Mouse (Mus musculus) myocyte (in vitro differentiated cells): ENCODE results near the gene Olfr519. TPM values are rescaled to one million over a fixed set of nuclear protein-coding genes. Genes with fewer than 3 reads are reported as not detected.

ENCODE experiments used
- H3K27me3 ChIP-seq: one replicate; pipeline ENCODE4 v1.6.1; 2011; ENCODE audit not compliant: control insufficient read depth, insufficient read depth, insufficient read length
- H3K36me3 ChIP-seq: one replicate; pipeline ENCODE4 v1.6.1; 2011; ENCODE audit not compliant: control insufficient read depth, insufficient read depth
- H3K4me2 ChIP-seq: one replicate; pipeline ENCODE4 v1.6.1; 2011; ENCODE audit warnings: low read depth, control low read depth
- H3K4me3 ChIP-seq: one replicate; pipeline ENCODE4 v1.5.1; 2011; ENCODE audit warnings: mild to moderate bottlenecking, control low read depth, moderate library complexity
- H3K79me2 ChIP-seq: one replicate; pipeline ENCODE4 v1.6.1; 2011; ENCODE audit not compliant: control insufficient read depth, insufficient read depth
- H3ac ChIP-seq: one replicate; pipeline ENCODE4 v1.6.1; 2011; ENCODE audit not compliant: control insufficient read depth, insufficient read length
- CEBPB ChIP-seq: IDR thresholded peaks from 2 replicates; pipeline ENCODE4 v1.6.1; 2011; ENCODE audit warnings: mild to moderate bottlenecking, moderate library complexity; ENCODE audit not compliant: poor library complexity, insufficient read depth, severe bottlenecking
- E2F4 ChIP-seq: IDR thresholded peaks from one replicate; pipeline ENCODE4 v1.6.1; 2011; ENCODE audit warnings: mild to moderate bottlenecking, control low read depth, moderate library complexity; ENCODE audit not compliant: insufficient read depth
- MAX ChIP-seq: IDR thresholded peaks from one replicate; pipeline ENCODE4 v1.6.1; 2011; ENCODE audit warnings: low read depth, mild to moderate bottlenecking, control low read depth
- MYOD1 ChIP-seq, 3 experiments: IDR thresholded peaks; one replicate each; pipeline ENCODE4 v1.6.1; 2011; ENCODE audit warnings: control low read depth in 2 of 3, low read depth in 2 of 3, mild to moderate bottlenecking in 2 of 3, moderate library complexity in 1 of 3; ENCODE audit not compliant: insufficient read length in 2 of 3, control insufficient read depth in 1 of 3
- MYOG ChIP-seq, 3 experiments: IDR thresholded peaks; one replicate each; pipeline ENCODE4 v1.6.1; 2011; ENCODE audit warnings: control low read depth in 2 of 3, low read depth in 2 of 3, mild to moderate bottlenecking in 2 of 3; ENCODE audit not compliant: insufficient read length in 2 of 3, control insufficient read depth in 1 of 3, insufficient read depth in 1 of 3
- POLR2A ChIP-seq: IDR thresholded peaks from one replicate; pipeline ENCODE4 v1.6.1; 2011; ENCODE audit warnings: low read depth, mild to moderate bottlenecking, control low read depth, moderate library complexity; ENCODE audit not compliant: insufficient read length
- POLR2AphosphoS2 ChIP-seq: IDR thresholded peaks from one replicate; pipeline ENCODE4 v1.6.1; 2011; ENCODE audit warnings: low read depth, control low read depth; ENCODE audit not compliant: insufficient read length
- REST ChIP-seq: IDR thresholded peaks from one replicate; pipeline ENCODE4 v1.6.1; 2011; ENCODE audit warnings: mild to moderate bottlenecking, control low read depth, moderate library complexity; ENCODE audit not compliant: insufficient read depth, insufficient read length
- SRF ChIP-seq: IDR thresholded peaks from one replicate; pipeline ENCODE4 v1.6.1; 2011; ENCODE audit warnings: low read depth; ENCODE audit not compliant: control insufficient read depth, insufficient read length
- TCF12 ChIP-seq: IDR thresholded peaks from one replicate; pipeline ENCODE4 v1.6.1; 2011; ENCODE audit warnings: mild to moderate bottlenecking, control low read depth; ENCODE audit not compliant: poor library complexity, insufficient read depth, severe bottlenecking
- TCF3 ChIP-seq: IDR thresholded peaks from one replicate; pipeline ENCODE4 v1.6.1; 2011; ENCODE audit warnings: low read depth, control low read depth; ENCODE audit not compliant: insufficient read length
- USF1 ChIP-seq: IDR thresholded peaks from one replicate; pipeline ENCODE4 v1.6.1; 2011; ENCODE audit warnings: low read depth, mild to moderate bottlenecking, control low read depth, moderate library complexity
- polyA plus RNA-seq: library from polyadenylated mRNA; unstranded; fragments of >200 nt; fragmentation: generic; extraction: Trizol; gene quantifications from one replicate; pipeline ENCODE4 v1.2.1, GENCODE M21; 2012; ENCODE audit warnings: missing spikeins

Olfr519 gene
- polyA plus RNA-seq, 1 experiment: not detected

DNA sequence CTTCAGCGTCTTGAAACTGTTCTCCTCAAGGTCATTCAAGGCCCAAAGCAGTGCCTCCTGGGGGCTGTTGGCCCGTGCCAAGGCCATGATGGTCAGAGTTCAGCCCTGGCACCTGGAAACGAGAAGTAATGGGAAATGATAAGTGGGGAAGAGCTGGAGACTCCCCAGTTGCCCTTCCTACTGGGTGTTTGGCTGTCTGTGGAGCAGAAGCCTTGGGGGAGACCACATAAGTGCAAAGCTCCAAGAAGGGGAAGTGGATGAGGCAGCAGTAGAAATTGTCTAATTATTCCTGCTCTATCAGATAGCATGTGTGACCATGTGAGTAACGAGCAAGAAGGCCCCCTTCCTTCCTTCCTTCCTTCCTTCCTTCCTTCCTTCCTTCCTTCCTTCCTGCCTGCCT lies 32.8 kb upstream of the Olfr519 start:
- TF ChIP-seq MAX: no peak
- TF ChIP-seq E2F4: no peak
- no peak for TF ChIP-seq TCF3
- no peak for TF ChIP-seq CEBPB
- no peak for TF ChIP-seq TCF12
- no peak for TF ChIP-seq MYOD1 (IDR thresholded peaks at IDR 0.05; ENCODE audit: control insufficient read depth in 1 of 3, insufficient read length in 2 of 3, low read depth in 2 of 3)
- no peak for TF ChIP-seq MYOG (IDR thresholded peaks at IDR 0.05; ENCODE audit: control insufficient read depth in 1 of 3, insufficient read depth in 1 of 3, insufficient read length in 2 of 3, low read depth in 2 of 3)
- no peak for TF ChIP-seq REST
- no peak for TF ChIP-seq POLR2AphosphoS2
- no peak for TF ChIP-seq POLR2A
- no peak for TF ChIP-seq USF1
- TF ChIP-seq SRF: no peak
- Histone ChIP-seq H3K27me3 (no peaks in the 10 kb centered on the region), H3ac (no peak overlapping the region), H3K36me3 (no peaks in the 10 kb centered on the region), H3K4me3 (no peak overlapping the region), H3K4me2 (no peak overlapping the region), H3K79me2 (no peaks in the 10 kb centered on the region)

DNA sequence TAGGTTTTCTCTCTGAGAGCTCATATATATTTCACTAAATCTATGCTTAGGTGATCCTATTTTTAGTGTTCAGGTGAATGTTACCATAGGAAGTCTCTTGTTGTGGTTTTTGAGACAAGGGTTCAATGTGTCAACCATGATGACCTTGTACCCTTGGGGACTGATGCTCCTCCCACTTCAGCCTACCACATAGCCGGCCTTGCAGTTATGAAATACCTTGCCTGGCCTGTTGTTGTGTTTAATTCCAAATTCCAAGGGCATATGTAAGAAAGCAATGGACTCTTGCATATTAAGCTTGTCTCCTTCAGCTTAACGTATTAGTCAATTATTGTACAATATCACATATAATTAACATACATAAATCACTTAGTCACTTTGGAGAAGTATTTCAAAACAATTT lies 9.7 kb upstream of the Olfr519 start:
- no peak overlapping the region for H3K4me3 ChIP-seq
- no peak overlapping the region for H3K4me2 ChIP-seq
- H3K36me3 ChIP-seq: no peaks in the 10 kb centered on the region

DNA sequence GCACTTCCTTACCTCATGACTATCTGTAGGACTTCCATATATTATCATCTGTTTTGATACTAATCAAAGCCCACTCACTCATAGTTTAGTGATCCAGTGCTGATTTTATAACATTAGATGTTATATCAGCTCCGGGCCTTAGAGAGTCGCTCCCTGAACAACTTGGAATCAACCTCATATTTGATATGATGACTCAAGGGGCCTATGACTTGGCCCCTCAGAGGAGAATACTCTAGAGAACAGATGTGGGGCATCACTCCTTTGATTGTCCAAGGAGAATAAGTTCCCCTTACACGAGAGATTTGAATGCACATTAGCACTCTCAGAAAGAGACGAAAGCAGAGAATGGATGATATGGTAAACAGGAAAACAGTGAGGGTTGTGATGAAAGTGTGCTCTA lies 9.3 kb downstream of the Olfr519 start, which contains the start of gene Olfr518:
Gene Olfr518 (minus strand): TSS at position 101 of the 400 bp plus-strand sequence.
- H3K79me2 ChIP-seq: no peaks in the 10 kb centered on the region
- no peak within 1 kb of the TSS for H3K4me3 ChIP-seq
- no peak within 1 kb of the TSS for H3K4me2 ChIP-seq
- no peaks in the 10 kb centered on the region for H3K27me3 ChIP-seq
- no peak within 1 kb of the TSS for H3ac ChIP-seq
- TF ChIP-seq POLR2A (no peak), USF1 (no peak), SRF (no peak)
- H3K36me3 ChIP-seq: no peaks in the 10 kb centered on the region

More for the DNA sequence above, 9.7 kb upstream of the Olfr519 start:
- H3ac ChIP-seq: no peak overlapping the region
- no peaks in the 10 kb centered on the region for H3K79me2 ChIP-seq
- TF ChIP-seq POLR2AphosphoS2 (no peak), USF1 (no peak)
- H3K27me3 ChIP-seq: no peaks in the 10 kb centered on the region

- TF ChIP-seq REST: no peak
- TF ChIP-seq POLR2A: no peak
- TF ChIP-seq CEBPB: no peak
- TF ChIP-seq MYOD1 (IDR thresholded peaks at IDR 0.05; ENCODE audit: control insufficient read depth in 1 of 3, insufficient read length in 2 of 3, low read depth in 2 of 3): no peak
- TF ChIP-seq E2F4: no peak
- no peak for TF ChIP-seq MYOG (IDR thresholded peaks at IDR 0.05; ENCODE audit: control insufficient read depth in 1 of 3, insufficient read depth in 1 of 3, insufficient read length in 2 of 3, low read depth in 2 of 3)
- TF ChIP-seq MAX: no peak
- no peak for TF ChIP-seq POLR2AphosphoS2
- TF ChIP-seq TCF3: no peak
- no peak for TF ChIP-seq USF1
- TF ChIP-seq SRF: no peak
- TF ChIP-seq TCF12: no peak
- Histone ChIP-seq H3ac (no peak within 1 kb of the TSS), H3K27me3 (no peaks in the 10 kb centered on the region), H3K36me3 (no peaks in the 10 kb centered on the region), H3K79me2 (no peaks in the 10 kb centered on the region), H3K4me2 (no peak within 1 kb of the TSS), H3K4me3 (no peak within 1 kb of the TSS)
These were observed 21.9 kb downstream of the Olfr519 start, which contains the start of gene Olfr517 for GRCm38 (mm10) chr7:108872279-108872678. TSS of gene Olfr517 (minus strand) at chr7:108872379.

DNA sequence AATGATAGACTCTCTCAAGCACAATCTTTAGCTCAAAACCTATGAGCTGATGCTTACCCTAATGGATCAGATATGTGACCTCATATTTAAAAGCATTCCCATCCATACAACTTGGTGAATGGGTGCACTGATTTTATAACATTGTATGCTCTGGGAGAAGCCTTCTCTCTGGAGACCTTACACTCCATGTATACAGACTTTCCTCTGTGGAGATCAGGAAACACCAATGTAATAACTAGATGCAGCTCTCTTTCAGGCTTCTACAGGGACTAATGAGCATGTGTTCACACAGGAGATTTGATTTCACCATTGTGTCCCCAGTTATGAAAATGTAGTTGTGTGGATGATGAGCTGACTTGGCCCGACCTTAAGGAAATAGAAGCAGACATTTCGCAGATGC lies 43.8 kb downstream of the Olfr519 start, which contains the start of gene Olfr516:
Gene Olfr516 (minus strand): TSS at position 101 of the 400 bp plus-strand sequence.
- no peak within 1 kb of the TSS for H3ac ChIP-seq
- no peak for TF ChIP-seq TCF3
- no peak for TF ChIP-seq MYOG (IDR thresholded peaks at IDR 0.05; ENCODE audit: control insufficient read depth in 1 of 3, insufficient read depth in 1 of 3, insufficient read length in 2 of 3, low read depth in 2 of 3)
- TF ChIP-seq REST: no peak
- TF ChIP-seq MYOD1 (IDR thresholded peaks at IDR 0.05; ENCODE audit: control insufficient read depth in 1 of 3, insufficient read length in 2 of 3, low read depth in 2 of 3): no peak
- TF ChIP-seq CEBPB: no peak
- H3K36me3 ChIP-seq: no peaks in the 10 kb centered on the region
- H3K4me3 ChIP-seq: no peak within 1 kb of the TSS
- H3K79me2 ChIP-seq: no peaks in the 10 kb centered on the region
- no peaks in the 10 kb centered on the region for H3K27me3 ChIP-seq
- H3K4me2 ChIP-seq: no peak within 1 kb of the TSS

Other genes with a start within 250 kb of the Olfr519 start
- gene Olfr509, start 242.5 kb downstream of the Olfr519 start, polyA plus RNA-seq: not detected
- not detected for gene Olfr510, start 228.0 kb downstream of the Olfr519 start, polyA plus RNA-seq
- gene Olfr512, start 181.1 kb downstream of the Olfr519 start, polyA plus RNA-seq: not detected
- gene Olfr513, start 143.4 kb downstream of the Olfr519 start, polyA plus RNA-seq: not detected
- not detected for gene Olfr514, start 68.4 kb downstream of the Olfr519 start, polyA plus RNA-seq
- not detected for gene Olfr516, start 43.9 kb downstream of the Olfr519 start, polyA plus RNA-seq
- not detected for gene Olfr517, start 22.0 kb downstream of the Olfr519 start, polyA plus RNA-seq
- not detected for gene Olfr518, start 9.4 kb downstream of the Olfr519 start, polyA plus RNA-seq
- gene Nlrp10, start 35.8 kb upstream of the Olfr519 start, polyA plus RNA-seq: 0.06 TPM
- gene Eif3f, start 40.0 kb upstream of the Olfr519 start, polyA plus RNA-seq: 268 TPM
- not detected for gene Tub, start 55.9 kb upstream of the Olfr519 start, polyA plus RNA-seq
- gene Ric3, start 188.9 kb upstream of the Olfr519 start, polyA plus RNA-seq: not detected